ENCODE assay signal across 27 mouse cellular contexts in genomic region chr12:28684674-28685073, GRCm38 (mm10).
"Had no signal": no experiment of that assay in that cellular context is flagged by ENCODE, and none has a peak within 500 bp of the region (broad histone marks: within the 10 kb centered on the region; RNA-seq: fewer than 3 reads in every experiment).

No protein-coding gene starts in this region.

- H3K9ac ChIP-seq: heart, embryonic 12.5 days; hindbrain, embryonic 12.5 days; hindbrain, embryonic 14.5 days; intestine, embryonic 15.5 days; limb, embryonic 13.5 days; limb, embryonic 15.5 days; liver, embryonic 13.5 days; liver, embryonic 15.5 days had no signal

- H3K4me3 ChIP-seq: gastrocnemius, adult 2 months; heart, embryonic 10.5 days; heart, embryonic 12.5 days; hindbrain, embryonic 10.5 days; hindbrain, embryonic 12.5 days; intestine, embryonic 15.5 days; layer of hippocampus, adult 2 months; left cerebral cortex, adult 2 months; limb, embryonic 13.5 days; limb, embryonic 15.5 days; liver, embryonic 13.5 days; liver, embryonic 15.5 days had no signal

- DNase-seq: gastrocnemius, adult 2 months; gastrocnemius, postnatal 10 days; gastrocnemius, postnatal 25 days; heart, adult 18-20 months; heart, postnatal 10 days; heart, postnatal 4 days; kidney, adult 18-20 months; kidney, adult 8-10 months; kidney, postnatal 10 days; kidney, postnatal 25 days; kidney, postnatal 4 days; left cerebral cortex, postnatal 4 days; liver, embryonic 13.5 days had no signal

- H3K4me1 ChIP-seq: heart, embryonic 10.5 days; heart, embryonic 12.5 days; limb, embryonic 13.5 days; limb, embryonic 15.5 days had no signal

- ATAC-seq: hindbrain, embryonic 16.5 days; inflammation-experienced regulatory T-cells, adult 6 months; intestine, embryonic 15.5 days; intestine, postnatal 0 days had no signal

- H3K27ac ChIP-seq: gastrocnemius, adult 2 months; heart, embryonic 10.5 days; hindbrain, embryonic 10.5 days; hindbrain, embryonic 12.5 days; hindbrain, embryonic 14.5 days; intestine, embryonic 15.5 days; layer of hippocampus, adult 2 months; left cerebral cortex, adult 2 months; limb, embryonic 13.5 days; limb, embryonic 15.5 days; liver, embryonic 13.5 days; liver, embryonic 15.5 days had no signal

- H3K27me3 ChIP-seq: heart, embryonic 12.5 days; hindbrain, embryonic 12.5 days; intestine, embryonic 15.5 days; limb, embryonic 13.5 days; limb, embryonic 15.5 days; liver, embryonic 13.5 days; liver, embryonic 15.5 days had no signal

- H3K4me2 ChIP-seq: heart, embryonic 12.5 days; hindbrain, embryonic 12.5 days; hindbrain, embryonic 14.5 days; intestine, embryonic 15.5 days; limb, embryonic 13.5 days; limb, embryonic 15.5 days; liver, embryonic 13.5 days; liver, embryonic 15.5 days had no signal

- H3K9me3 ChIP-seq: heart, embryonic 10.5 days; heart, embryonic 12.5 days; hindbrain, embryonic 10.5 days; hindbrain, embryonic 12.5 days; intestine, embryonic 15.5 days; limb, embryonic 13.5 days; limb, embryonic 15.5 days; liver, embryonic 13.5 days; liver, embryonic 15.5 days had no signal
